Mouse (Mus musculus) heart, postnatal 0 days (tissue): ENCODE data around the gene Ap5s1.

Experiments
- CTCF ChIP-seq: IDR thresholded peaks from 2 replicates; pipeline ENCODE4 v1.5.1; 2016; ENCODE audit warnings: antibody characterized with exemption, control low read depth, low read depth
- EP300 ChIP-seq: IDR thresholded peaks from 2 replicates; pipeline ENCODE4 v1.6.1; 2016; ENCODE audit warnings: antibody characterized with exemption, low read depth

DNA sequence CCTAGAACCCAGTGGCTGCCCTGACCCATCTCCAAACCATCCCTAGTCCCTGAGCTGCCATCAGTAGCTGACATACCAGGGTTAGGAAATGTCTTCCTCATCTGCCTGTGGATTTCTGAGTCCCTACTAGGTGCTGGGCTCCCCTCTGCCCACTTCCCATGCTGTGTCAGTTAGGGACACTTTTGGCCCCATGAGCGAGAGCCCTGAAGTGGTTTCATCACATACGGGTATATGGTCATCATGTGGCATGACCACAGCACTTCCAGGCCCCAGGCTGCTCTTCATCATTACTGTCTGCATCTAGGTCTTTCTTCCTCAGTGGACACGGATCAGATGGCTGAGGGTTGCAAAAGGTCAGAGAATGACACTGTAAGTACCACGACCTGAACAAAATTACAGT lies at the start of gene Ap5s1:
- TF ChIP-seq CTCF = no peak
- no peak for TF ChIP-seq EP300
